Mouse (Mus musculus) lung, adult 10 weeks (tissue): ENCODE data around the gene Olfr1155. TPM values are rescaled to one million over a fixed set of nuclear protein-coding genes. Genes with fewer than 3 reads are reported as not detected.

Experiments used
- polyA plus RNA-seq: library from polyadenylated mRNA; stranded (reverse); fragments of 350-450 nt; fragmentation: Illumina TruSeq; extraction: RNeasy Lipid Tissue Mini Kit (QIAGEN cat#74804); gene quantifications from one replicate; pipeline ENCODE4 v1.2.3, GENCODE M21; 2014; ENCODE audit warnings: low read depth, low replicate concordance; ENCODE audit not compliant: insufficient read depth

The Olfr1155 gene
- not detected for polyA plus RNA-seq

DNA sequence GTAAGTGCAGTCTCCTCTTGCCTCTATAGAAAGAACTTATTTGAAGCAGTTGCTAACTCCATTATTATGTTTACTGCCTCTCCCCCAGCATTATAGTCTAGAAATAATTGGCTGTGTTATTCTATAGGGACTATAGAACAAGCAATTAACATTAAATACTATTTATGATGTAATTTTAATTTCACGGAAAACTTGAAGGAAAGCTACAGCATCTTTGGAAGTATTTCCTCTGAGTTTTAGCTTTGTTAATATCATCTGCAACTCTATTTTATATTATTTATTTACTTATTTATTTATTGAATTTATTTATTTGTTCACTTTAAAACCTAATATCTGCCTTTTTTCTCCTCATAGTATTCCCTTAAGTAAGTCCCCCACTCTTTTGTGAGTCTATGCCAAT lies at the start of gene Olfr1155:
Gene Olfr1155, minus strand, starts transcription at position 101 of the 400 bp plus-strand sequence.

GRCm38 (mm10) chr2:87989813-87990212 lies 44.9 kb upstream of the Olfr1155 start, which contains the start of gene Olfr1158:
Olfr1158 (plus strand) TSS chr2:87990113.

DNA sequence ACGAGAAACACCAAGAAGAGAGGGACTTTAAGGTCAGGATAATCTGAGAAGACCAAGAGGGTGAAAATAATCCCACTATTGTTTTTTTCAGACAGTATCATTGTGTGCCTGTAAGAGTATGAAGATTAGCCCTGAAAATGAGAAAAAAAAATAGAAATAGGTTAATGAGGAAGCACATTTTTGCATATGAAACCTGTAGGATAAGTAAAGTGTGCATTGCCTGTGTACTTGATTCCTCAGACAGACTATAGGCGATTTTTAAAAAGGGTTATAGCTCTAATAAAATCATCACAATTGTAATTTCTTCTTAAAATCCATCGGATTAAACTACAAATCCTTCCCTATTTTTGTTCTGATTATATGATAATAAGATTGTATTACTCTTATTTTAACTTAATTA lies 29.6 kb upstream of the Olfr1155 start, which contains the start of gene Olfr74:
Gene Olfr74, minus strand, starts transcription at position 101 of the 400 bp plus-strand sequence.

DNA sequence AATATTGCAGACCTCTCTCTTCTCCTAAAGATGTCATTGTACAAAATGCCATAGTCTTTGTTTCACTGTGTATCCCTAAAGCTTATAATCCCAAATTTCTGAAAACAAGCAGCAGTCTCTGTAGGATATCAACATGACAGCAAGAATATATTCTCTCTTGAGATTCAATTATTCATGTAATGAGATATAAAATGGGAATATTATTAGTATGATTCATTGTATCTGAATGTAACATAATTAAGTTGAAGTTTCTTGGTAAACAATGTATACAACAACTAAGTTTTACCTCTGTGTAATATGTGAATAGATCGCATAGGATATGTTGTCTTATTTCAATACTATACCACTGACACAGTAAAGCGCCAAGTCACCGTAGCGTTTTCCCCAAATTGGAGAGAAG lies 23.3 kb upstream of the Olfr1155 start, which contains the start of gene Olfr1157:
Gene Olfr1157, minus strand, starts transcription at position 101 of the 400 bp plus-strand sequence.

DNA sequence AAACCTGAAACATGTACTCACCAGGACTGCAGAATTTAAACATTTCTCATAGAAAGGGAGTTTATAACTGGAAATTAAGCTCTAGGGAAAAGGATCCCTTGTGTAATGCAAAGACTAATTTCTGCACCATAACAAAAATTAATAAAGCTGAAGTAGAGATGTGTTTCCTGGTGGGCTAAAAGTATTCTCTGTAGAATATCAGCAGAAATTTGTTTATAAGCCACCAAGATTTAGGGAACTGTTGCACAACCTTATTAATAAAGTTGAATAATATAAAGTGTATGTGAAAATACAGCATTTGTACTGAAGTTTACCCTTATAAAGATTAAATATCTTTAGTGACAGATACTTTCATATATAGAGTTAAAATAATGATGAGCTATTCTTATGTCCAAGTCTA lies 8.1 kb upstream of the Olfr1155 start, which contains the start of gene Olfr1156:
Gene Olfr1156, minus strand, starts transcription at position 101 of the 400 bp plus-strand sequence.

GRCm38 (mm10) chr2:87905066-87905465 lies 39.9 kb downstream of the Olfr1155 start, which contains the start of gene Olfr1154:
Olfr1154 (minus strand) TSS chr2:87905166.

GRCm38 (mm10) chr2:87894662-87895061 lies 50.3 kb downstream of the Olfr1155 start, which contains the start of gene Olfr1153:
Olfr1153 (plus strand) TSS chr2:87894962.

Other genes with a start within 250 kb of the Olfr1155 start
- gene Olfr1137, start 232.0 kb downstream of the Olfr1155 start, polyA plus RNA-seq, result not detected
- gene Olfr1138, start 205.2 kb downstream of the Olfr1155 start, polyA plus RNA-seq, result not detected
- gene Olfr1140, start 201.4 kb downstream of the Olfr1155 start, polyA plus RNA-seq, result not detected
- gene Olfr1141, start 191.1 kb downstream of the Olfr1155 start, polyA plus RNA-seq, result not detected
- gene Olfr152, start 165.7 kb downstream of the Olfr1155 start, polyA plus RNA-seq, result not detected
- gene Olfr1143, start 144.5 kb downstream of the Olfr1155 start, polyA plus RNA-seq, result not detected
- gene Olfr1145, start 135.3 kb downstream of the Olfr1155 start, polyA plus RNA-seq, result not detected
- gene Olfr1148, start 114.6 kb downstream of the Olfr1155 start, polyA plus RNA-seq, result not detected
- gene Olfr1150-ps1, start 101.1 kb downstream of the Olfr1155 start, polyA plus RNA-seq, result not detected
- gene Olfr1151, start 89.3 kb downstream of the Olfr1155 start, polyA plus RNA-seq, result not detected
- gene Olfr1152, start 78.6 kb downstream of the Olfr1155 start, polyA plus RNA-seq, result not detected
- gene Olfr1153, start 50.2 kb downstream of the Olfr1155 start, polyA plus RNA-seq, result not detected
- not detected for gene Olfr1154, start 40.0 kb downstream of the Olfr1155 start, polyA plus RNA-seq
- not detected for gene Olfr1156, start 8.0 kb upstream of the Olfr1155 start, polyA plus RNA-seq
- gene Olfr1157, start 23.2 kb upstream of the Olfr1155 start, polyA plus RNA-seq, result not detected
- not detected for gene Olfr74, start 29.5 kb upstream of the Olfr1155 start, polyA plus RNA-seq
- gene Olfr1158, start 45.0 kb upstream of the Olfr1155 start, polyA plus RNA-seq, result not detected
- gene Olfr1160, start 63.1 kb upstream of the Olfr1155 start, polyA plus RNA-seq, result not detected
- not detected for gene Olfr1161, start 77.6 kb upstream of the Olfr1155 start, polyA plus RNA-seq
- not detected for gene Olfr73, start 92.6 kb upstream of the Olfr1155 start, polyA plus RNA-seq
- gene Olfr1162, start 106.0 kb upstream of the Olfr1155 start, polyA plus RNA-seq, result not detected
- not detected for gene Olfr1163, start 126.7 kb upstream of the Olfr1155 start, polyA plus RNA-seq
- gene Olfr1164, start 148.8 kb upstream of the Olfr1155 start, polyA plus RNA-seq, result not detected
- not detected for gene Olfr1166, start 183.1 kb upstream of the Olfr1155 start, polyA plus RNA-seq
- gene Olfr1167, start 210.1 kb upstream of the Olfr1155 start, polyA plus RNA-seq, result not detected
- not detected for gene Olfr1168, start 236.7 kb upstream of the Olfr1155 start, polyA plus RNA-seq